Mouse (Mus musculus) frontal cortex, postnatal 36 days (tissue): ENCODE results near the gene Wnt3.

Experiments
- DNase-seq, 2 experiments: peaks; one replicate each; pipeline ENCODE4 v3.0.0; 2022; ENCODE audit warnings: low spot score in 2 of 2

Gene Wnt3

DNA sequence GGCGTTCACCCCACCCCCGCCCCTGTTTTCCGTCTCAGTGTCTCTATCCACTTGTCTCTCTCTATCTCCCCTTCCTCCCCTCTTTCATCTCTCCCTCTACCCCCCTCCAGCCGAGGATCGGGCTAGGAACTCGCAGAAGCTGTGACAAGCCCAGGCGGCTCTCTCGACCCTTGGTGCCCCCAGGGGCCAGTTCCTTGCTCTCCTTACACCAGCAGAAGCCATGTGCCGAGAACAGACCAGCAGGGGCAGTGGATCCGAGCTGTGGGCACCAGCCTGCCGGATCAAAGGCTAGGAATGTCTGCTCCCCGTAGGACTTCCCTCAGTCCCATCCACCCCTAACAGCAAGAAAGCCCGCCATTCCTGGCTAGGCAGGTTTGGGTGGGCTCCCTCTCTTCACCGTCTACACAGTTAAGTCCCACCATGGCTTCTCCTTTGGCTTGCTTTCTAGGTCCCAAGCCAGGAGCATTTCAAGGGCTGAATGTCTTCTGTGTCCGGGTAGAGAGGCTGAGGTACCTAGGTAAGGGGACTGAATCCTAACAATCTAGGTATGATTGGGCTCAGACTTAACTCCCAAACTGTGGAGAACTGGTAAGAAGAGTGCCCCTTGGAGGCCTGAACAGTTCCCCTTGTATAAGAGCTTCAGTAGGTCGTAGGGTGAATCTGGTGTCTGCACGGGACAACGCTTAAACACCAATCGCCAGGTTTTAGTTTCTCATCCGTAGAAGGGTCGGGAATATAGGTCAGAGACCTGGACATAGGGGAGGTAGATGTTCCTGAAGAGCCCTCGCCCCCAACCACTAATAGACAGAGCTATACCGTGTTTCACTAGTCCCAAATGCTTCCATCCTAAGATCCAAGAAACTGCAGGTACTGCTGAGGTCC is 1.2 kb upstream of the Wnt3 start:
- no peak for DNase-seq

DNA sequence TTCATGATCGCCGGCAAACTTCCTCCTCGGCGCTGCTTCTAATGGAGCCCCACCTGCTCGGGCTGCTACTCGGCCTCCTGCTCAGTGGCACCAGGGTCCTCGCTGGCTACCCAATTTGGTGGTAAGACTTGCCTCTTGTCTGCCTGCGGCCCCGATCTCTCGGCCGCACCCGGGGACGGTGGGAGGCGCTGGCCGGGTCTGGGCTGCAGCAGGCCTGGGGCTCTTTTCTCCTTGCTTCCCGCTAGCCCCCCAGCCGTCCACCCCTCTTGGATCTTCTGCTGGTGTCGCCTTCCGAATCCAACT is 229 bp downstream of the Wnt3 start:
- no peak for DNase-seq

DNA sequence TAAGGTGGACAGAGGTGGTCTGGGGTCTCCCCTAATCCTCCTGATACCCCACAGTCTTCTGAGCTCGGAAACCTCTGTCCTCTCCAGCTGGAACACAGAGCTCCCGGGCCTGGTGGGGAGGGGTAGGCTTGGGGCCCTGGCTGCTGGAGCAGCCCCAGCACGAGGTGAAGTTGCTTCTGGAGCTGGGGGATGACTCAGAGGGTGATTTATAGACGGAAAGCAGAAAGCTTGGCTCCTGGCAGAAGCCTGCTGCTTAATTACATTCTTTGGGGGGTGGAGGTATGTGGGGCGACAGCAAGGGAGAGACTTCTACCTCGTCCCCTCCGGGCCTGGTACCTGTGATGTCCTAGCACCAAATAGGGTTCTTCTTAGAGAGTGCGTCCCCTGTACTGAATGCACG is 6.2 kb downstream of the Wnt3 start:
- DNase-seq, result peak in 1 of 2 experiments; percentile 19

DNA sequence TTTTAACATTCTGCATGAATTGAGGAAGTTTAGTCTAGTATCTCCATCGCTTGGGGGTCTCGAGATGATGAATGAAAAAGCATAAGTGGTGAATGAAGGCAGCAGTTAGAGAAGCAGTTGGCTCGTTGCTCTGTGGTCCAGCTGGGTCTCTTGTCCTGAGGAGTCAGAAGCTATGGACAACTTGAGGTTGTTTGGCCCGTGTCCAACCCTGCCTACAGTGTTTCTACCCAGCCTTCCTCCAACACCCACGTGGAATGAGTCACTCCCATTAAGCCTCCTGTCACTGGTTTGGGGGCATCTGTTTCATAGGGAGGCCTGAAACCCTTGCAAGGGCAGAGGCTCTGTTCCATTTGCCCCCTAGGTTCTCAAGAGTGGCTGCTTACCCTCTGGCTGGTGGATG is 16.0 kb downstream of the Wnt3 start:
- DNase-seq, result peak in 1 of 2 experiments; percentile 24

DNA sequence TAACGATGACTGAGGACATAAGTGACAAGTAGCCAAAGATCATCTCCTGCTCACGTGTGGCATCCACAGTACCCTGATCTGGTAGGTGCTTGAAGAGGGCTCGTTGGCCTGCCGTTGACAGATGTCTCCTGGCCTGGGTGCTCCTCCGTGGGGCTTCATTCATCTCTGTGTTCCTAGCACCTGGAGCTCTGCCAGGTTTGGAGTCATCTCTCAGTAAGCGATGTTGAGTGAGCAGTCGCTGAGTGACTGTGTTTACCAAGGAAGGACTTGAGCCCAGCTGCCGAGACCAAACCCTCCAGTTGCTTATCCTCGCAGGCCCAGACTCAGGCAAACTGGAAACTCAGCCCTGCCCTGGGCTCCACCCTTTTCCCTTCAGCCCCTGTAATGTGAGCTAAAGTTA is 27.2 kb downstream of the Wnt3 start:
- no peak for DNase-seq

DNA sequence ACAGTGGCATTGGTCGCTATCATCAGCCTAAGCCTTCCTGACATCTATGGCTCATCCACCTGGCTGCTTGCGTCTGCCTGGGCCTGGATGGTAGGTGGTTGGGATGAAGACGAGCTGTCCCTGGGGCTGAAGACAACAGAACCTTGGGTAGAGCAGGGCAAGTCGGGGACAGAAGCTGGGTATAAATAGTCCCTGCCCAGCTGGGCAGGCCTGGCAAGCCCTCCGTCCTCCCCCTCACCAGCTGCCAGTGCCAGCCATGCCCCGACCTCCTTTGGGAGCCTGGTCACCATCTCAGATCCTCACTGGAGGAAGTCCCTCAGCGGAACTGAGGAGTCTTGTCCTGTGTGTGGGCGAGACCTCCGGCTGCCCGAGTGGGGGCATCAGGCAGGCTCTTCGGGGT is 30.2 kb downstream of the Wnt3 start:
- DNase-seq, result no peak

DNA sequence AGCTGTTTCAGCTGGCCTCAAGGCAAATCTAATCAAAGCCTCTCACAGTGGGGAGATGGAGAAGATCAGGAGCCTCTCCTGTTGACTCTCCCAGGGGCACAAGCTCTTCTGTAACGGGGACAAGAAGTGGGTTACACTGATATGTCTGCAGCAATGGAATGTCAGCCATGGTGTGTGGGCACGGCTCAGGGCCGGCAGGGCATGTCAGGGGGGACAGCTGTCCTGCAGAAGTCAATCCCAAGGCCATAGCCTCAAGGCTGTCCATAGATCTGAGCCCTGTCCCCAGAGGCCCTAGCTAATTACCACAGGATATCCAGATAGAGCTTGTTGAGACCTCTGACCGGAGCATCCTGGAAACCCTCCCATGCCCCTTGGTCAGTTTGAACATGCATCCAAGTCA is 30.9 kb downstream of the Wnt3 start:
- no peak for DNase-seq

DNA sequence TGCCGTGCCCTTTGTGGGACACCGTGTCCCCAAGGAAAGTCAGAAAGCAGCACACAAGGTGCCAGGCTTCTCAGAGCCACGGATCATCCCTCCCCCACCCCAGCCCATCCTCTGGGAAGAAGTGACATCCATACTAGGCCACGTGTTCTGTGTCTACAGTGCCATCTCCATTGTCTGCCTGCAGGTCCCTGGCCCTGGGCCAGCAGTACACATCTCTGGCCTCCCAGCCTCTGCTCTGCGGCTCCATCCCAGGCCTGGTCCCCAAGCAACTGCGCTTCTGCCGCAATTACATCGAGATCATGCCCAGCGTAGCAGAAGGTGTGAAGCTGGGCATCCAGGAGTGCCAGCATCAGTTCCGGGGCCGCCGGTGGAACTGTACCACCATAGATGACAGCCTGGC is 34.0 kb downstream of the Wnt3 start:
- DNase-seq, result no peak

DNA sequence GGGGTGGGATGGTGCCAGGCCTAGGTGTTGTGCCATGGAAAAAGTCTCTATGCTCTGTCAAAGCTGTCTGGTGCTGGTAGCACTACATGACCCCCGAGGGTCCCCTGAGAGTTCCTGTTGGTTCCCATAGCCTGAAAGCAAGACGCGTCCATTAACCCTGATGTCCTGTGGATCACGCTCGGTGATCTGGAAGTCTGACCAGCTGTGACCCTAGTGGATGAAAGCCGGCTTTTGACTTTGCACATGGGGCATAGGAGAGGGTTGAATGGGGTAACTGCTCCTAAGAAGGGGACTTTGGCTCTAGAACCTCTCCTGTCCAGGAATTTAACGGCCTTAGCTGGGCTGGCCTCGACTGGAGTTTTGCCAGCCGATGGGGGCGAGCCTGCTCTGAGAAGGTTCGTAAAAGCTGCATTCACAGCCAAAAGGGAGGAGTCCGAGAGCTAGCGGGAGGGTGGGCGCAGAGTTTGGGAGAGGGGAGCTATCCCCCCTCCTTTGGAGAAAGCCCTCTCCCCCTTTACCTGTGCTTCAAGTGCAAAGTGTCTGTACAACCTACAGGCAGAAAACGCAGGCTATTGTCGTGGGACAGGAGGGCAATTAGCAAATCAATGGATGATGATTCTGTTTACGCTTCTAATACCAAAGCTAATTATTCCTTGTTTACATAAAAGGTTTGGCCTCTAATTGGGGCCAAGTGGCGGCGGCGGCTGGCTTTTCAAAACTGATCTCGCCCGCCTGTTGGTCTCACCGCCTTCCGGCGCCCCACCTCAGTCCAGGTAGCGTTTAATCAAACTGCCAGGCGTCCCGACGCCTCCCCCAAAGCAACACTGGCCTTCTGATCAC is 35.0 kb downstream of the Wnt3 start:
- DNase-seq, result no peak

DNA sequence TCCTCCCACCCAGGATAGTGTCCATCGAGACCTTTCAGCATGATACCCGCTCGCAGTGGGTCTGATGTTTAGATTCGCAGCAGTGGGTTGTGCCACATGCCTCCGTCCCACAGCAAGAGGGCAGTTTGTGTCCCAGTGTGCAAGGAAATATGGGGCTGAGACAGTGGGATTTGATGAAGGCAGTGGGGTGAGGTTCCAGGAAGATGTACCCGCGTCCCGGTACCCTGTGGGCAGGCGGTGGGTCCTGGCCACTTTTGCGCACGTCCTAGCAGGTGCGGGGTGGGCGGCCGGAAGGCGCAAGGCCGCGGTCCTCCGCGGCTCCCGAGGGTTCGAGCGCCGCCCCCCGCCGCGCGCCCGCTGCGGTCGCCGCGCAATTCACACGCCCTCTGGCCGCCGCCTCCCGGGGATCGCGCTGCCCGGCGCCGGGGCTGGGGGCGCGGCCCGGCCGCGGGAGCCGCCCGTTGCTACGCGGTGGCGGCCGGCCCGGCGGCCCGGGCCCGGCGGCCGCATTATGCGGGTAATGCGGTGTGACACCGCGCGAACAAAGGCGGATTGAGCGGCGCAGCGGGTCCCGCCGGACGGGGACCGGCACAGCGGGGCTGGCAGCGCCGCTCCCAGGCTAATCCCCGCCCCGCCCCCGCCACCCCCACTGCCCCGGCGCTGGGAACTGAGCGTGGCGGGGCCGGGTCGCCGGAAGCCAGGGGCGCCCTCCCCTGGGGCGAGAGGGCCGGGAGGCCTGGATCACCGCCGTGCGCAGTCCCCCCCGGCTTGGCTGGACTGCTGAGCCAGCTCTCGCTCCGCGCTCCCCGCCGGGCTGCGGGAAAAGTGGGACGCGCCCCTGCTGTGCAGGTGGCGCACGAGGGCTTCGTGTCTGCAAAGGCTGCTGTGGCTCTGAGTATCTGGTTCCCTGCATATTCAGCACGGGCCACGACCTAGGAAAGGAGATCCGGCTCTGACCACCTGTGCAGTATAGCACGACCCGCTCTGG is 36.0 kb downstream of the Wnt3 start:
- DNase-seq, result peak in 1 of 2 experiments; percentile 29

DNA sequence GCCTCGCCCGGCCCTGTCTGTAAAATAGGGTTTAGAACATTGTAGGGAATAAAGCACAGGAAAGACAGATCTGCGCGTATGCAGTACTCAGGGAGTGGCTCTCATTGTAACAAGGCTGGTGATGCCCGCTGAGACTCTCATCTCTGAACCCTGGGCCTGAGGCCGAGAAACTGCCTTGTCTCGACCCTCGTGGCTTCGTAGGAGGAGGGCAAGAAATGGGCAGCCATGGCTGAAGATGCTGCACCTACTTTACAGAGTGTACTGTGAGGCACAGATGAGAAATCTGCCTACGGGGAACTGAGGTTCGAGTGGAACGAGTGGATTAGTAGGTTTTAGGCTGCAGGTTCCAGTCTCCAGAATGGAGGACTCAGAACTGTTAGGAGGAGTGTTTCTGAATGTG is 36.7 kb downstream of the Wnt3 start:
- peak in 1 of 2 experiments; percentile 20 for DNase-seq

DNA sequence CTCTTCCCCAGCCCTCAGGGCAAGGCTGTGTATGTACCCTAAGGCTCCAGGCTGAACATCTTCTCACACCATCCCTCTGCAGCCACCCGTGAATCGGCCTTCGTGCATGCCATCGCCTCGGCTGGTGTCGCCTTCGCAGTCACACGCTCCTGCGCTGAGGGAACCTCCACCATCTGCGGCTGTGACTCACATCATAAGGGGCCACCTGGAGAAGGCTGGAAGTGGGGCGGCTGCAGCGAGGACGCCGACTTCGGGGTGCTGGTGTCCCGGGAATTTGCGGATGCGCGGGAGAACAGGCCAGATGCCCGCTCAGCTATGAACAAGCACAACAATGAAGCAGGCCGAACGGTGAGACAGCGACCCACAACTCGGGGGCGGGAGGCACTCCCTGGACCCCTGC is 37.3 kb downstream of the Wnt3 start:
- DNase-seq, result peak; percentile 62 to 65

DNA sequence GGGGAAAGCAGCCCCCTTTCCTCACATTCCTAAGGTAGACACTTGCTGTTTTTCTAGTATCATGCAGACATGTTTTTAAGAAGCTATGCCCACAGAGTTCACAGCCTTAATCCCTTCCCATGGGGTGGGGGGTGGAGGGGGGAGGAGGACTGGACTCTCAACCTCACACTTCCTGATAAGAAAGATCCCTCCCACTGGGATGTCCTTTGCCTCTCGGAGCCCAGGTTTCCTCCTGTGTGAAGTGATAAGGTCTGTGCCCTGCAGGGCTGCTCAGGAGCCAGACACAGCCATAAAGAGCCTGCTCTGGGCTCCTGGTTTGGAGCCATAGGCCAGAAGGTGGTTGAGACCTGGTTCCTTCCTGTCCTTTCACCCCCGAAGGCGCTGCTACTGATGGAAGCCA is 40.9 kb downstream of the Wnt3 start:
- no peak for DNase-seq

DNA sequence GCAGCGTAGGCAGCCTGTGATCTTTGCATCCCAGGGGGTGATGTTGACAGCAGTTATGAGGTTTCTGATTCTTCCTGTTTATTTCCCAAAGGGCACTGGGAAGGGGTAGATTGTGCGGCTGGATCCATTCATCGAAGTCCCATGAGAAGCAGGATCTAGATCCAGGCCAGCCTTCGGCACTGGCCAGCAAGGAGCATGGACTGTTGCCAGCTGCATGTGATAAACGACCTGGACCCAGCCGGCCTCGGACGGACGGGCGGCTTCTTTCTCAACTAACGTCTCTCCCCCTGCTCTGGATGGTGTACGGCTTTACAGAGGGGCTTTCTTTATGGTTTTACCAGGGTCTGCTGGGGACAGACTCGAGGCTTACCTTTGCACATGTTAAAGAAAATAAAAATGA is 42.0 kb downstream of the Wnt3 start:
- DNase-seq, result no peak

DNA sequence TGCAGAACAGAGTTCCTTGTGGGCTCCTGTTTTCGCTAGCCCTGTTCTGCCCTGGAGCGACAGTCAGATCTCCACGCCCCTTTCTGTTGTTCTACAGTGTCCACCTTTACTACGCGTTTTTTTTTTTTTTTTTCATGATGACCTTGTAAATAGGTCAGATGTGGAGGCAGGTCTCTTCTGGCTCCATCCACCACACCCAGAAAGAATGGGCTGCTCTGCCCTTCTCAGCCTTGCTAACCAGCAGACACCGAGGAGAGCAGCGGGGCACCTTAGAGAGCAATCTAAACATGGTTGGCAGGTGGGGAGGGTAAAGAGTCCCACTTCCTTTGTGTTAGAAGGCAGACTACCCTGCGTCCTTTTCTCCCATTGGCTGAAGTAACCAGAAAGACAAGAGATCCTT is 42.8 kb downstream of the Wnt3 start:
- DNase-seq, result no peak

DNA sequence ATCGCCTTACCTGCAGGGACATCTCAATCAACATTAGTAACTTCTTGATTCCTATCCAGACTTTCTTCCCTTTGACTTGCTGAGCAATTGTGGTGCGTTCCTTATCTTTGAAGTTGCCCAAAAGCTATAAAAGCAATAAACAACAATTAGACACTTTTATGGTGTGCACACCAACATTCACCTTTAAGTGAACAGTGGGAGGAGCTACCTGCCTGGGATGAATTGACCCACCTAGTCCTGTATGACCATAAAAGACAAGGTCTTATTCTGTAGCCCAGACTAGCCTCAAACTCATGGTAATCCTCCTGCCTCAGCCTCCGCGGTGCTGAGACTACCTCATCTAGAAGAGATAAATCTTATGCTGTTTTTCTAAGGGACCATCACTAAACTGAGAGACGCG is 53.3 kb downstream of the Wnt3 start:
- DNase-seq, result no peak

DNA sequence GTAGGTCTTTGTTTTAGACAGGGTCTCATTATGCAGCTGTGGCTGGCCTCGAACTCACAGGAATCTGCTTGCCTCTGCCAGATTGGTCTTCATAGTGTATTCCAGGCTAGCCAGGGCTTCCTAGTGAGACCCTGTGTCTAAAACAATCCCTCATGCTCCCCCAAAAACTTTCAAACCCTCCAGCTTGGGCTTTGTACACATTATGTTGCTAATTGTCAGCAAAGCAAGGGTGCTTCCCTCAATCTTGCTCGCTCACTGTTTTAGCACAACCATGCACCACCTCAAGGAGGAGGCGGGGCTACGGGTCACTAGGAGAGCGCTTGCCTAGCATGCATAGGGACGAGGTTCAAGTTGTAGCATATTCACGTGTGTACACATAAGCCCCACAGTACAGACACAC is 54.9 kb downstream of the Wnt3 start:
- DNase-seq, result no peak

DNA sequence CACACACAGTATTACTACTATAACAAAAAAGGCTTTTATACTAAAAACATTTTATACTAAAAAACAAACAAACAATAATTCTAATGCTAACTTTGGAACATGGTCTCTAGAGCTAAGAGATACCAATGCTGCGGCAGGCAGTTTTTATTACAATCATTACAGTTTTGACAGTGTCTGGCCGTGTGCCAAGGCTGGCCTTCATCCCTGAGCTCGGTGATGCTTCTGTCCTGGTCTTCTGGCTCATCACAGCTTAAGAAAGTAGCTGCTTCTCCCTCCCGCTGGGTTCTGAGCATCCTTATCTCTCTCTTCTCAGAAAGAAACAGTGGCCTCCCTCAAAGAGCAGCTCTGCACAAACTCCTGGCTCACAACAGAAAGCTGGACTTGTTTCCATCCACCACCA is 56.0 kb downstream of the Wnt3 start:
- no peak for DNase-seq

DNA sequence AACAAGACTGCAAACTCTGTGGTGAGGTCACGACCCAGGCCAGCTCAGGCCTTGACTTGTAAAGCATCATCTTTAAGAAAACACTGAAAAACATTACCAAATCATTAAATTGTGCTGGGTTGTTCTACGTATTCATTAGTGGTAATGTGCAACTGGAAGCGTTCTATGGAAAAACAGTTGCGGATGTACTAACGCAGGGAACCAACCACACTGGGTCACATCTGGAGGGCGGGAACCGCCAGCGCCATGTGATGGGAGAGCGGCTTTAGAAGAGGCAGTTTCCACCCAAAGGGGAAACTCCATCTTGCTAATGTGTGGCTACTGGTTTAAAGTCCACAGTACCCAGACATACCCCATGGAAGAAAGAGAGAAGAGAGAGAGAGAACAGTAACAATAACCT is 56.5 kb downstream of the Wnt3 start:
- no peak for DNase-seq

DNA sequence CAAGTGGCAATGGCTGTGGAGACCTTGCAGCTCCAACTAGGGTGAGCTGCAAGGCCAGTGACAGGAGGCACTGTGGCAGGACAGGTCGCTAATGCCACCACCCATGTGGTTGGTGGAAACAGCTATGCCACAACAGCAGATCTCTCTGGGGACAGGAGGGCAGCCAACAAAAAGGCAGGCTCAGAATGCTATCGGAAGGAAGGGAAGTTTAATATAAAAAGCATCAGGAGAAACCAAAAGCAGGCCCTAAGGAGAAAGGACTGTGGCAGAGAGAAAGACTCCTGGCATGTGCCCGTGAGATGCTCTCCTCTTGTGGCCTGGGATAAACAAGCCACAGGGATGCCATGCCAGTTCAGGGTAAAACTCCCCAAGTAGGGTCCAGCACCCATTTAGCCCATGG is 57.8 kb downstream of the Wnt3 start:
- no peak for DNase-seq

DNA sequence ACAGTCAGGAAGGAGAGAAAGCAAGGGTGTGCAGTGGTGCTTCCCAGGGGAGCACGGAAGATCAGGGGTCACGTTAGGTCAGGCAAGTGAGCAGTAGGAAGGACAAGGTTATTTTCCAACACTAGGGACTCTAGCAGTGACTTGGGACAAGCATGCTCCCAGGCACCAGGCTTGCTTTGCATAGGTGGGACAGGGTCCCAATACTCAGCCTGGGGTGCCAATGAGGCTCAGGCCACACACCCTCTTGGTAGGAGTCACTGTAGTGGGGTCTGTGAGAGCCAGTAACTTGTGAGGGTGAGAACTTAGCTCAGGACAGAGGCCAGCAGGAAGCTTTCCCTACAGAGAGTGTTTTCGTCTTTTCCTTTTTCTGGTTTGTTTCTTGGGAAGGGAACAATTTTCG is 58.4 kb downstream of the Wnt3 start:
- DNase-seq, result no peak

DNA sequence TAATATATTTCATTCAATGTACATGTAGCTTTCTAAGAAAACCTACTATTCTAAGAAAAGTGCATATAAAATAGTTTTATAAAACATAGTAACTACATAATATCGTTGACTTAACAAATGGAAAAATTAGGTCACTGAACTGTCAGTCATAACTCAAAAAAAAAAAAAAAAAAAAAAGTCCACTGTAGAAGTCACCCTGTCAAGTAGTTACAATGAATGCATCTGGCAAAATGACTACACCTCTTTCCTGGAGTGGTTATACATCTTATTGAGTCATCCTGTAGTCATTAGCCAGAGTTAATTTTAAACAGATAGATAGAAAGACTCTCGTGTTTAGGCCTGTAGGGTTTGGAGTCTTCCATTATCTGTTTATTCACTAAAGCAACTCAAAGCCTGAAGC is 65.0 kb downstream of the Wnt3 start:
- DNase-seq, result no peak
